ENCODE assay signal across 8 mouse cellular contexts in the genomic region with DNA sequence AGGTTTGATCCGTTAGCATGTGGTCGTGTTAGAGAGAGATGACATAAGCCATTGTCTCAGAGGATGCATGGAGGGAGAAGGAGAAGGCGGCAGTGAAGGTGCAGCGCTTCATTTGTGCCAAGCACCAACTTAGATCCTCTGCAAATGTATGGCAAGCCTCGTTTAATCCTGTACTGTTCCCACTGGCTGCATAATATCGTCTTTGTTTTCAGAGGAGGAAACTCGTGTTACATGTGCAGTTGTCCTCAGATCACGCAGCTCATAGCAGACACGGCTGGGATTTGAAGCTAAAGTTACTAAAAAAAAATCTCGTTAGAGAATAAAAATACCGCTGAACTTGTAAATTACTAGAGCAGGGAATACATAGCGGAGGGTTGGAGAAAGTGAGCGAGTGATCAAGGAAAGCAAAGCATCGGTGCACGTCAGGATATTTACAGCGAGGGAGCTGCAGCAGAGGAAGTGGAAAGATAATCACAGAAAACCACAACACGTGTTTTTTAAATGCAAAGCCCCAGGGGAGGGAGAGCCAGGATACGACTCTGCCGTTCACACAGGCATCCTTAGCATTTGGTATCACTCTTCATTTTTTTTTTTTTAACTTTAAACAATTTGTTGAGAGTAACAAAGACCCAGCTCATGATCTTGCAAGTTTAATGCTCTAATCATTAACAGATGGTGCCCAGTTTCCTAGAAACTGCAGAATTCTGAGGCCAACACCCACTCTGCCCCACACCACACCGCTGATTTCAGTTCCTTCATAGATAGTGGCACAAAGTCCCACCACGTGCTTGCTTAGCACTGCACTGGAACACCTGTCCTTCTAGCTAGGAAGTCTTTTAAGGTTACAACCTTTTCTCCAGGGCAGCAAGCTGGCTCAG. TPM values are rescaled to one million over a fixed set of nuclear protein-coding genes. Genes with fewer than 3 reads are reported as not detected.
DNase-seq lines count a peak whose midpoint lies in the region; ATAC-seq lines count a peak whose summit lies in the region.

No protein-coding gene starts in this region.

- peak; percentile 72 for DNase-seq in heart, embryonic 10.5 days (ENCODE audit: low spot score)
- DNase-seq in heart, postnatal 36 days = no peak
- peak; percentile 55 for DNase-seq in brain, adult 2 months (ENCODE audit: low read depth, low spot score)
- DNase-seq in kidney, postnatal 25 days = peak; percentile 66 to 86
- no peak for DNase-seq in adrenal gland, postnatal 14 days
- DNase-seq in urinary bladder, adult 18-20 months (ENCODE audit: low spot score in 2 of 2) = no peak

- 38% methylated on average over 21 of the region's 21 CpGs for WGBS in heart, embryonic 10.5 days

- peak; percentile 83 for ATAC-seq in granulocyte monocyte progenitor cell, adult 5-6 weeks (replicated peaks; ENCODE audit: poor library complexity, severe bottlenecking)
- peak; percentile 57 for ATAC-seq in monocyte, adult 5-6 weeks (replicated peaks; ENCODE audit: insufficient number of reproducible peaks, low FRiP score, low TSS enrichment, poor library complexity, severe bottlenecking)

- no peaks in the 10 kb centered on the region for H3K36me3 ChIP-seq in heart, embryonic 10.5 days

- H3K9me3 ChIP-seq in heart, embryonic 10.5 days = no peaks in the 10 kb centered on the region

- no peak overlapping the region; the same call in 1 of the 2 replicates for H3K4me3 ChIP-seq in heart, embryonic 10.5 days

- H3K27me3 ChIP-seq in heart, embryonic 10.5 days (ENCODE audit: insufficient read depth, poor library complexity, severe bottlenecking) = no peaks in the 10 kb centered on the region

- H3K4me1 ChIP-seq in heart, embryonic 10.5 days = peaks cover 13% of the 10 kb centered on the region

- peak overlapping the region; percentile 47; the same call in 1 of the 2 replicates for H3K27ac ChIP-seq in heart, embryonic 10.5 days

- intact Hi-C loops in heart, postnatal 36 days (cut with DNase I) = no loop called here

RNA-seq across cellular contexts. Expression of a gene that starts 9.4 kb away (rescaled TPM):
- 45.3 and 49.2 TPM in 2 replicates for polyA plus RNA-seq in heart, embryonic 10.5 days (2016; fragmentation: Nextera tagmentation; extraction: Ambion mirVana)
- 10 to 100 TPM in 1 of 2 experiments, 1 to 10 TPM in 1; 7.6 to 13.7 TPM for total RNA-seq in heart, postnatal 36 days (2021)
- 54.1 and 69.9 TPM in 2 replicates for total RNA-seq in granulocyte monocyte progenitor cell, adult 5-6 weeks (2014; fragmentation: Nextera tagmentation)
- total RNA-seq in granulocyte monocyte progenitor cell, adult 5-6 weeks (2017) = 47.4 and 53.9 TPM in 2 replicates
- 14.9 to 37.4 TPM (median 36.5 TPM) in 3 replicates for total RNA-seq in monocyte, adult 5-6 weeks (2017)
- 26.1 and 28.5 TPM in 2 replicates for total RNA-seq in adrenal gland, postnatal 14 days (2021)

Comparison
In these comparisons a context has a peak if more than half of its experiments do, and no peak if none do; other contexts are left out.
1. DNase-seq: peak in heart, embryonic 10.5 days (single experiment), brain, adult 2 months (single experiment) and kidney, postnatal 25 days (2 of 2); none in heart, postnatal 36 days (0 of 2), adrenal gland, postnatal 14 days (single experiment) and urinary bladder, adult 18-20 months (0 of 2).